Mouse (Mus musculus): Measurements from ENCODE around the gene Gpn2. TPM values are rescaled to one million over a fixed set of nuclear protein-coding genes. Genes with fewer than 3 reads are reported as not detected.

Gpn2 gene
- polyA plus RNA-seq, 1 experiment from 2014 or later: 23.6 TPM

DNA sequence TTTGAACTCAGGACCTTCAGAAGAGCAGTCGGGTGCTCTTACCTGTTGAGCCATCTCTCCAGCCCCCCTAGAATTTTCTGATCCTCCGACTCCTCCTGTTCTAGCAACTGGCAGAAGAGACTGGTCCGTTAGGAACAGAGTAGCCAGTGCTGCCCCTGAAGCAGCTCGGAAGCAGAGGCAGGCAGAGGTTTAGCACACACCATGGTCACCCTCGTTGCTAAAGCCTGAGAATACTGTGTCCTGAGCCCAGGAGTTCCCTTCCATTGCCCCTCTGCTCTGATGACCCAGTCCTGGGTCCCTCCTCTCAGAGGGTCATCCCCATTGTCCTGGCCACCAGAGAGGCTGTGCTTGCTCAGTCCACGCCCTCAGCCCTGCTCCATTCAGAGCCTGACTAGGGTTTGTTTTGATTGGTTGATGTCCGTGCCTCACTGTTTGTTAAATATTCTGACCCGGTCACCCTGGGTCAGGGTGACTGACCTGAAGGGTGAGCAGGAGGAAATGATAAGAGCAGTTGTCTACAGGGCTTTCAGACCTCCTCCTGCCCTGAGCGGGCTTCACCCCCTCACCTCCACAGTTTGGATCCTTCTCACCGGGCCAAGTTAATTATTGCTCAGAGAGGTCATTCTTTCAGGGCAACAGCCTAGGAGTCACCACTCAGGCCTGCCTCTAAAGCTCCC lies 27.0 kb upstream of the Gpn2 start:
- no peak for ATAC-seq (replicated peaks; ENCODE audit: insufficient number of reproducible peaks, low FRiP score, low TSS enrichment, low read depth)
- no peaks in the 10 kb centered on the region for H3K9me3 ChIP-seq (replicated peaks; ENCODE audit: control insufficient read depth, low read length)
- 31% methylated on average over 10 of the region's 10 CpGs for WGBS
- H3K27me3 ChIP-seq (ENCODE audit: control insufficient read depth, insufficient read depth, low read length): no peaks in the 10 kb centered on the region
- no peaks in the 10 kb centered on the region for H3K36me3 ChIP-seq (replicated peaks; ENCODE audit: control insufficient read depth, insufficient read depth, low read depth, low read length)
- H3K4me3 ChIP-seq (ENCODE audit: low read depth, low read length): no peak overlapping the region
- no peak for DNase-seq (ENCODE audit: low spot score)
- H3K4me2 ChIP-seq (ENCODE audit: low read depth, low read length): no peak overlapping the region
- no peaks in the 10 kb centered on the region for H3K4me1 ChIP-seq (ENCODE audit: control insufficient read depth, insufficient read depth, low read length)
- H3K9ac ChIP-seq (replicated peaks; ENCODE audit: low read length): no peak overlapping the region
- no peak overlapping the region for H3K27ac ChIP-seq (replicated peaks; ENCODE audit: low read depth, low read length)

DNA sequence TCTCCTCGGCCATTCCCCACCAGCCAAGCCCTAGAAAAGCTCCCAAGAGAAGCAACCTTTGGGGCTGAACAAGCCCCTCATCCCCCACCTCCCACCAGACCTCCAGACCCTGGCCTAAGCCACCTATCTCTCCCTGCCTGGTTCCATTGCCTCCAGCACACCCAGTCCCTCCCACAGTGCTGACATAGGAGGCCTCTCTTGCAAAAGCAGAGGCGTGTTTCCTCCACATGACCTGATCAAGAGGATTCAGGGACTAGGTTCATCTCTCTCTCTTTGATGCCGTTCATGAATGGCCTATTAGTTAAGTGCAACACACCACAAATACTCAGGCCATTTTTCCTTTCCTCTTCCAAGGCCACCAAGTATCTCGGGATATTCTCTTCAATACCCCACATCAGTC lies 24.3 kb upstream of the Gpn2 start:
- H3K9me3 ChIP-seq (replicated peaks; ENCODE audit: control insufficient read depth, low read length): no peaks in the 10 kb centered on the region
- no peak overlapping the region for H3K4me2 ChIP-seq (ENCODE audit: low read depth, low read length)
- DNase-seq (ENCODE audit: low spot score): no peak
- WGBS: 75% methylated on average over 4 of the region's 4 CpGs
- H3K36me3 ChIP-seq (replicated peaks; ENCODE audit: control insufficient read depth, insufficient read depth, low read depth, low read length): no peaks in the 10 kb centered on the region
- ATAC-seq (replicated peaks; ENCODE audit: insufficient number of reproducible peaks, low FRiP score, low TSS enrichment, low read depth): no peak
- no peaks in the 10 kb centered on the region for H3K4me1 ChIP-seq (ENCODE audit: control insufficient read depth, insufficient read depth, low read length)
- no peak overlapping the region for H3K27ac ChIP-seq (replicated peaks; ENCODE audit: low read depth, low read length)
- no peak overlapping the region for H3K9ac ChIP-seq (replicated peaks; ENCODE audit: low read length)
- H3K4me3 ChIP-seq (ENCODE audit: low read depth, low read length): no peak overlapping the region
- H3K27me3 ChIP-seq (ENCODE audit: control insufficient read depth, insufficient read depth, low read length): no peaks in the 10 kb centered on the region

DNA sequence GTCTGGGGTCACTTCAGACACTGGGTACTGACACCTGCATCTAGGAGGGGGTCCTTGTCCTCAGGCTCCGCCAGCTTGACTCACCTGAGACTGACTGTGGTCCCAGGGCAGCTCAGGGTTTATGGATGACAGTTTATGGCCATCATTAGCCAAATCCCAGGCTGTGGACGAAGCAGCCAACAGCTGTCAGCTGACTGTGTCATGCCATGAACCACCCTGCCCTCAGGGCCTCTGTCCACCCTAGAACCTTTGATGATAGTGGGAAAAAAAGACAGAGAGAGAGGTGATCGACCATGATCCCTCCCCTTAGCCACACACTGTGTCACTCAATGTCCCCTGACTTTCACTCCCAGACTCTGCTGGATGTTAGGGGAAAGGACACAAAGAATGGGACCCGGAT lies 22.5 kb upstream of the Gpn2 start:
- Histone ChIP-seq H3K27me3 (ENCODE audit: control insufficient read depth, insufficient read depth, low read length) (no peaks in the 10 kb centered on the region), H3K9me3 (replicated peaks; ENCODE audit: control insufficient read depth, low read length) (no peaks in the 10 kb centered on the region), H3K4me1 (ENCODE audit: control insufficient read depth, insufficient read depth, low read length) (no peaks in the 10 kb centered on the region), H3K4me3 (ENCODE audit: low read depth, low read length) (no peak overlapping the region), H3K36me3 (replicated peaks; ENCODE audit: control insufficient read depth, insufficient read depth, low read depth, low read length) (no peaks in the 10 kb centered on the region), H3K9ac (replicated peaks; ENCODE audit: low read length) (no peak overlapping the region), H3K27ac (replicated peaks; ENCODE audit: low read depth, low read length) (no peak overlapping the region), H3K4me2 (ENCODE audit: low read depth, low read length) (no peak overlapping the region)
- DNase-seq (ENCODE audit: low spot score): no peak
- 73% methylated on average over 4 of the region's 4 CpGs for WGBS
- no peak for ATAC-seq (replicated peaks; ENCODE audit: insufficient number of reproducible peaks, low FRiP score, low TSS enrichment, low read depth)

DNA sequence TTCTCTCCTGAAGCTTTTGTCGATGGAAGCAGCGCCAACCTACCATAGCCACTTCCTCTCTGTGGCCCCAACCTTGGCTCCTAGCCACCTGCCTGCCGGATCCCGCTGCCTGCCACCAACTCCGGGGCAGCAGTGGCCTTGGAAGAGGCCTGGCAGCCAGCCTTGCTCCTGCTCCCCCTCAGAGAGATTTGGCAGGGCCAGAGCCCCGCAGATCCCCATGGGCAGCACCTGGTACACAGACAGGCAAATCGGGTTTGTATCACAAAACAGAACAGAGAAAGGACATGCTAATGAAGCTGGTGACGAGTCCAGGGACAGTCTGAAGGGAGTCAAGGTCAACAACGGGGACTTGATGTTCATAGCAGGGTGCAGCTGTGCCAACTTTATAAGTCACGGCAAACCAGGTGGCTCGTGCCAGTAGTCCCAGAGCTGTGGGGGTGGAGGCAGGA lies 21.0 kb upstream of the Gpn2 start:
- ATAC-seq (replicated peaks; ENCODE audit: insufficient number of reproducible peaks, low FRiP score, low TSS enrichment, low read depth): no peak
- WGBS: 82% methylated on average over 11 of the region's 11 CpGs
- no peak for DNase-seq (ENCODE audit: low spot score)
- H3K27me3 ChIP-seq (ENCODE audit: control insufficient read depth, insufficient read depth, low read length): no peaks in the 10 kb centered on the region
- no peak overlapping the region for H3K27ac ChIP-seq (replicated peaks; ENCODE audit: low read depth, low read length)
- H3K9ac ChIP-seq (replicated peaks; ENCODE audit: low read length): no peak overlapping the region
- H3K4me2 ChIP-seq (ENCODE audit: low read depth, low read length): no peak overlapping the region
- no peaks in the 10 kb centered on the region for H3K9me3 ChIP-seq (replicated peaks; ENCODE audit: control insufficient read depth, low read length)
- H3K4me3 ChIP-seq (ENCODE audit: low read depth, low read length): no peak overlapping the region
- H3K4me1 ChIP-seq (ENCODE audit: control insufficient read depth, insufficient read depth, low read length): no peaks in the 10 kb centered on the region
- H3K36me3 ChIP-seq (replicated peaks; ENCODE audit: control insufficient read depth, insufficient read depth, low read depth, low read length): no peaks in the 10 kb centered on the region

DNA sequence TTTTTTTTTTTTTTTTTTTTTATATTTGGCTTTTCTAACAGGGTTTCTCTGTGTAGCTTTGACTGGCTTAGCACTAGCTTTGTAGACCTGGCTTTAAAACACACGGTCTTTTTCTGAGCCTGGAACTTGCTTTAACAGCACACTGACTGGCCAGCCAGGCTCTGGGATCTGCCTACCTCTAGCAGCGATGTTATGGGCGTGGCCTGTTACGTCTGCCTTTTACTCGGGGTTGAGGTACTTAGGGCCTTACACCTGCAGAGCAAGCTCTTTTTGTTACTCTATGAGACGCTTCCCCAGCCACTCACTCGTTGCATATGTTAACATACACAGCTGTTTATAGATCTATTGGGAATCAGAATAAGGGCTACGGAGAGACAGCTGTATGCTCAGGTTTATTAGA lies 16.9 kb upstream of the Gpn2 start:
- Histone ChIP-seq H3K36me3 (replicated peaks; ENCODE audit: control insufficient read depth, insufficient read depth, low read depth, low read length) (no peaks in the 10 kb centered on the region), H3K4me2 (ENCODE audit: low read depth, low read length) (no peak overlapping the region), H3K4me1 (ENCODE audit: control insufficient read depth, insufficient read depth, low read length) (no peaks in the 10 kb centered on the region), H3K9me3 (replicated peaks; ENCODE audit: control insufficient read depth, low read length) (no peaks in the 10 kb centered on the region), H3K27me3 (ENCODE audit: control insufficient read depth, insufficient read depth, low read length) (no peaks in the 10 kb centered on the region), H3K4me3 (ENCODE audit: low read depth, low read length) (no peak overlapping the region), H3K9ac (replicated peaks; ENCODE audit: low read length) (no peak overlapping the region), H3K27ac (replicated peaks; ENCODE audit: low read depth, low read length) (no peak overlapping the region)
- DNase-seq (ENCODE audit: low spot score) (no peak), ATAC-seq (replicated peaks; ENCODE audit: insufficient number of reproducible peaks, low FRiP score, low TSS enrichment, low read depth) (no peak)
- 29% methylated on average over 8 of the region's 8 CpGs for WGBS

DNA sequence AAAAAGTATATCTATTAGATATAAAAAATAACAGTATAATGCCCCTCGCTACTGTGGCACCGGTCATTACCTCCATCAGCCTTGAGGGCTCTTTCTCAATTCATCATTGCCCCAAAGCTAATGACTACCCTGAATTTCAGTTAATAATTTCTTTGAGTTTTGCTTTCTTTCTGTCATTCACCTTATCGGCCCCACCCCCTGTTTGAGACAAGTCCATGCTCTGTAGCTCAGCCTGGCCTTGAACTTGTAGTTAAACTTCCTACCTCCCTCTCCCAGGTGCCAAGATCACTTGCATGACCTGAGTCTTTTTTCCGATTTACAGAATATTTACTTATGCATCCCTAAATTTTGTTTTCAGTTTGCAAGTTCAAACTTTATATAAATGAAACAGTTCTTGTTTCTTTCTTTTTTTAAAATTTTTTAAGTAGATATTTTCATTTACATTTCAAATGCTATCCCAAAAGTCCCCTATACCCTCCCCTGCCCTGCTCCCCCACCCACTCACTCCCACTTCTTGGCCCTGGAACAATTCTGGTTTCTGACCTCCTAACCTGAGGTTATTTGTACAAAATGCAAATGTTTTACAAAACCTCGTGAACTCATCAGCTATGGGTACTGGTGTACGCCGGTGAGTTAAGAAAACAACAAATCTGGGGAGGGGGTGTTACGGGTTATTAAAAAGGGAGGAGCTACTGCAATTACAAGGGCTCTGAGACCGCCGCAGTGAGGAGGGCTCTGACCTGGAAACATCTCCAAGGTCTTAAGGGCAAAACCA lies 14.7 kb upstream of the Gpn2 start:
- Histone ChIP-seq H3K4me1 (ENCODE audit: control insufficient read depth, insufficient read depth, low read length) (no peaks in the 10 kb centered on the region), H3K36me3 (replicated peaks; ENCODE audit: control insufficient read depth, insufficient read depth, low read depth, low read length) (no peaks in the 10 kb centered on the region), H3K4me2 (ENCODE audit: low read depth, low read length) (no peak overlapping the region), H3K27me3 (ENCODE audit: control insufficient read depth, insufficient read depth, low read length) (no peaks in the 10 kb centered on the region), H3K4me3 (ENCODE audit: low read depth, low read length) (no peak overlapping the region), H3K9me3 (replicated peaks; ENCODE audit: control insufficient read depth, low read length) (no peaks in the 10 kb centered on the region), H3K9ac (replicated peaks; ENCODE audit: low read length) (no peak overlapping the region), H3K27ac (replicated peaks; ENCODE audit: low read depth, low read length) (no peak overlapping the region)
- DNase-seq (ENCODE audit: low spot score) (no peak), ATAC-seq (replicated peaks; ENCODE audit: insufficient number of reproducible peaks, low FRiP score, low TSS enrichment, low read depth) (no peak)
- 78% methylated on average over 10 of the region's 10 CpGs for WGBS

DNA sequence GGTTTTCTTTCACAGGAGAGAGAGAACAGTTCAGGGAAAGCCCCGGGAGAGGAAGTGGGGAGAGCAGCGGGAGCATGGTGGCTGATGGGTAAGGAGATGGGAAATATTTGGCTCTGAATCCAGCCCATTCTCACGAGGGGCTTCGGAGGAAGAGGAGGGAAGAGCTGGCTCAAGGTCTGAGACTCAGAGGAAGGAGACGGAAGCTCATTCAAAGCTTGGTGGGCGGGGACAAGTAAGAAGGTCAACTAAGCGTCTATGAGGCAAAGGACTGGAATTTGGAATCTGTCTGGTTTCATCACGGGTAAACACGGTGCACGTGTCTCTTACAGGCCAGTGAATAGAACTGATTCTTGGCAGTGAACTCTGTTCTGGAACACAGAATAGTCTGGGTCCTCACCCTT lies 14.1 kb upstream of the Gpn2 start:
- Histone ChIP-seq H3K27ac (replicated peaks; ENCODE audit: low read depth, low read length) (no peak overlapping the region), H3K4me3 (ENCODE audit: low read depth, low read length) (no peak overlapping the region), H3K4me1 (ENCODE audit: control insufficient read depth, insufficient read depth, low read length) (no peaks in the 10 kb centered on the region), H3K4me2 (ENCODE audit: low read depth, low read length) (no peak overlapping the region), H3K36me3 (replicated peaks; ENCODE audit: control insufficient read depth, insufficient read depth, low read depth, low read length) (no peaks in the 10 kb centered on the region), H3K27me3 (ENCODE audit: control insufficient read depth, insufficient read depth, low read length) (no peaks in the 10 kb centered on the region), H3K9me3 (replicated peaks; ENCODE audit: control insufficient read depth, low read length) (no peaks in the 10 kb centered on the region), H3K9ac (replicated peaks; ENCODE audit: low read length) (no peak overlapping the region)
- 58% methylated on average over 10 of the region's 10 CpGs for WGBS
- ATAC-seq (replicated peaks; ENCODE audit: insufficient number of reproducible peaks, low FRiP score, low TSS enrichment, low read depth): no peak
- no peak for DNase-seq (ENCODE audit: low spot score)

DNA sequence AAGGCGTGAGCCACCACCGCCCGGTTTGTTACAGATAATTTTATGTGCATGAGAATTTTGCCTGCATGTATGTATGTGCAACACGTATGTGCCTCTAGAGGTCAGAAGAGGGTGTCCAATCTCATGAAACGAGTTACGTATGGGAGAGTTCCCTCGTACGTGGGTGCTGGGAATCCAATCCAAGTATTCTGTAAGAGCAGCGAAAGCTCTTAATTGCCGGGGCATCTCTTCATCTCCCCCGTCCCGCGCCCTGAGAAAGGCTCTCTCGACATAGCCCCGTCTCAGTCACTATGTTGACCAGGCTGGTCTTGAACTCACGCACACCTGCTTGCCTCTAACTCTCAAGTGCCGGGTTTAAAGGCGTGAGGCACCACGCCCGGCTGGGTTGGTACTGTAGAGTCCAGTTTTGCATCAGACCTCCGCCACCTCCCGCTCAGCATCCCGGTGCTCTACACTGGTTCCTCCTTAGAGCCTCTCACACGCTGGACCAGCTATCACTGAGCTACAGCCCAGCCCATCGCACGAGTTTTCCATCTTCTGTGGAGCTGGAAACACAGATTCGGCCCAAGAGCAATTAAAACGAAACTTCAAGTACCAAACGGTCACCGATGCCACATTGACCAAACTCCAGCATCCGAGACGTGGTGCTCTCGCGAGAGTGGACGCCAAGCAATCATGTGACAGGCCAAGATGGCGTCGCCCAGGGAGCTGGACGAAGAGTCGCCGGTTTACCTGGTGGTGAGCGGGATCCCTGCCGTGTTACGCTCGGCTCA lies 9.9 kb upstream of the Gpn2 start, which contains the start of gene Gpatch3:
Gene Gpatch3, plus strand, starts transcription at position 676 of the 773 bp plus-strand sequence.
- no peaks in the 10 kb centered on the region for H3K27me3 ChIP-seq (ENCODE audit: control insufficient read depth, insufficient read depth, low read length)
- H3K9ac ChIP-seq (replicated peaks; ENCODE audit: low read length): peak within 1 kb of the TSS; percentile 91
- H3K36me3 ChIP-seq (replicated peaks; ENCODE audit: control insufficient read depth, insufficient read depth, low read depth, low read length): no peaks in the 10 kb centered on the region
- H3K4me1 ChIP-seq (ENCODE audit: control insufficient read depth, insufficient read depth, low read length): no peaks in the 10 kb centered on the region
- ATAC-seq (replicated peaks; ENCODE audit: insufficient number of reproducible peaks, low FRiP score, low TSS enrichment, low read depth) (peak; percentile 77), DNase-seq (ENCODE audit: low spot score) (peak; percentile 95)
- H3K9me3 ChIP-seq (replicated peaks; ENCODE audit: control insufficient read depth, low read length): no peaks in the 10 kb centered on the region
- WGBS: 8% methylated on average over 44 of the region's 44 CpGs
- H3K27ac ChIP-seq (replicated peaks; ENCODE audit: low read depth, low read length): peak within 1 kb of the TSS; percentile 79
- H3K4me2 ChIP-seq (ENCODE audit: low read depth, low read length): peak within 1 kb of the TSS; percentile 89
- peak within 1 kb of the TSS; percentile 98 for H3K4me3 ChIP-seq (ENCODE audit: low read depth, low read length)
